Mouse (Mus musculus) testis, adult 2 months (tissue): ENCODE data around the gene Sorcs2.

Experiments
- CTCF ChIP-seq: fragments of 200-500 bp; IDR thresholded peaks from 2 replicates; pipeline ENCODE4 v1.5.1; 2012; ENCODE audit warnings: low read depth, mild to moderate bottlenecking, inconsistent platforms, low read length, moderate library complexity; ENCODE audit not compliant: control insufficient read depth, insufficient read depth, insufficient replicate concordance
- POLR2A ChIP-seq: fragments of 200-500 bp; IDR thresholded peaks from 2 replicates; pipeline ENCODE4 v1.6.1; 2012; ENCODE audit warnings: low read depth, mild to moderate bottlenecking, inconsistent platforms, low read length, moderate library complexity; ENCODE audit not compliant: control insufficient read depth

GRCm38 (mm10) chr5:36440741-36441140 is 42.8 kb upstream of the Sorcs2 start:
- no peak for TF ChIP-seq CTCF
- TF ChIP-seq POLR2A: no peak
